Mouse (Mus musculus): ENCODE data around the gene Hist1h4h.

DNA sequence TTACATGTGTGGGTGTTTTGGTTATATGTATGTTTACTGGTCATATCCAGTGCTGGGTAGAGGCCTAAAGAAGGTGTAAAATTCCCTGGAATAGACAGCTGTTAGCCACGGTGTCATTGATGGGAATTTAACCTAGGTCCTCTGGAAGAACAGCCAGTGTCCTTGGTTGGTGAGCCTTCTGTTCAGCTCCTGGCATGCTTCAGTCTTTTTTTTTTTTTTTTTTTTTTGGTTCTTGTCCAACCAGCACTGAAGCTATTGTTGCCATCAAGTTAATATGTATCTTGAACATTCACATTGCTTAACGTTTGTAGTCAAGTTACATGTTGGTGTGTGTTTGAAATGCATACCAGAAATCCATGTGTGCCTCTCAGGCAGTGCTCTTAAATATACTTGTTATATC is 33.6 kb downstream of the Hist1h4h start:
- TF ChIP-seq CTCF (IDR thresholded peaks at IDR 0.05; ENCODE audit: control insufficient read depth, insufficient read depth, low read length) (no peak), POLR2A (IDR thresholded peaks at IDR 0.05; ENCODE audit: borderline replicate concordance, control insufficient read depth, low read depth, low read length) (no peak)
